Mouse (Mus musculus): ENCODE measurements around the gene Olfr961. TPM values are rescaled to one million over a fixed set of nuclear protein-coding genes. Genes with fewer than 3 reads are reported as not detected.

The Olfr961 gene
- polyA plus RNA-seq, 1 experiment from 2014 or later = not detected

GRCm38 (mm10) chr9:39647382-39647781 lies 2.5 kb downstream of the Olfr961 start:
- Histone ChIP-seq H3K27me3 (no peaks in the 10 kb centered on the region), H3K4me2 (replicated peaks) (no peak overlapping the region), H3K9ac (no peak overlapping the region), H3K27ac (no peak overlapping the region), H3K36me3 (no peaks in the 10 kb centered on the region), H3K4me3 (no peak overlapping the region), H3K4me1 (no peaks in the 10 kb centered on the region), H3K9me3 (replicated peaks) (no peaks in the 10 kb centered on the region)
- 92% methylated on average over 4 of the region's 4 CpGs for WGBS
- ATAC-seq (ENCODE audit: low FRiP score) = no peak

- no peak overlapping the region for H3K27ac ChIP-seq
- no peak overlapping the region for H3K9ac ChIP-seq
- no peak overlapping the region for H3K4me3 ChIP-seq
- no peaks in the 10 kb centered on the region for H3K27me3 ChIP-seq
- 72% methylated on average over 6 of the region's 6 CpGs for WGBS
- H3K4me1 ChIP-seq = no peaks in the 10 kb centered on the region
- no peaks in the 10 kb centered on the region for H3K36me3 ChIP-seq
- no peak for ATAC-seq (ENCODE audit: low FRiP score)
- no peak overlapping the region for H3K4me2 ChIP-seq (replicated peaks)
- no peaks in the 10 kb centered on the region for H3K9me3 ChIP-seq (replicated peaks)
Measured at GRCm38 (mm10) chr9:39654756-39655396, 10.0 kb downstream of the Olfr961 start.

GRCm38 (mm10) chr9:39666905-39667304 lies 22.0 kb downstream of the Olfr961 start, which contains the start of gene Olfr963:
Gene Olfr963, plus strand, starts transcription at chr9:39667205.
- Histone ChIP-seq H3K36me3 (no peaks in the 10 kb centered on the region), H3K27me3 (no peaks in the 10 kb centered on the region), H3K9ac (no peak within 1 kb of the TSS), H3K27ac (no peak within 1 kb of the TSS), H3K4me3 (no peak within 1 kb of the TSS), H3K9me3 (replicated peaks) (no peaks in the 10 kb centered on the region; the same call in 1 of the 2 replicates), H3K4me2 (replicated peaks) (no peak within 1 kb of the TSS), H3K4me1 (no peaks in the 10 kb centered on the region)
- no peak for ATAC-seq (ENCODE audit: low FRiP score)
- 93% methylated on average over 1 of the region's 1 CpGs for WGBS

GRCm38 (mm10) chr9:39669723-39670122 lies 24.8 kb downstream of the Olfr961 start:
- no peak overlapping the region for H3K27ac ChIP-seq
- no peaks in the 10 kb centered on the region; the same call in 1 of the 2 replicates for H3K9me3 ChIP-seq (replicated peaks)
- no peaks in the 10 kb centered on the region for H3K36me3 ChIP-seq
- ATAC-seq (ENCODE audit: low FRiP score) = no peak
- no peaks in the 10 kb centered on the region for H3K4me1 ChIP-seq
- no peak overlapping the region for H3K4me2 ChIP-seq (replicated peaks)
- H3K27me3 ChIP-seq = no peaks in the 10 kb centered on the region
- no peak overlapping the region for H3K4me3 ChIP-seq
- no peak overlapping the region for H3K9ac ChIP-seq
- 80% methylated on average over 2 of the region's 2 CpGs for WGBS

GRCm38 (mm10) chr9:39674820-39675219 lies 29.9 kb downstream of the Olfr961 start:
- Histone ChIP-seq H3K4me1 (no peaks in the 10 kb centered on the region), H3K36me3 (no peaks in the 10 kb centered on the region), H3K4me3 (no peak overlapping the region), H3K4me2 (replicated peaks) (no peak overlapping the region), H3K9ac (no peak overlapping the region), H3K9me3 (replicated peaks) (no peaks in the 10 kb centered on the region), H3K27me3 (no peaks in the 10 kb centered on the region), H3K27ac (no peak overlapping the region)
- ATAC-seq (ENCODE audit: low FRiP score) = no peak
- 83% methylated on average over 2 of the region's 2 CpGs for WGBS

- no peak for ATAC-seq (ENCODE audit: low FRiP score)
- Histone ChIP-seq H3K36me3 (no peaks in the 10 kb centered on the region), H3K4me1 (no peaks in the 10 kb centered on the region), H3K27ac (no peak overlapping the region), H3K4me3 (no peak overlapping the region), H3K9me3 (replicated peaks) (no peaks in the 10 kb centered on the region), H3K27me3 (no peaks in the 10 kb centered on the region), H3K4me2 (replicated peaks) (no peak overlapping the region), H3K9ac (no peak overlapping the region)
- WGBS = 96% methylated on average over 2 of the region's 2 CpGs
Measured at GRCm38 (mm10) chr9:39678557-39678956, 33.7 kb downstream of the Olfr961 start.

GRCm38 (mm10) chr9:39679280-39679679 lies 34.4 kb downstream of the Olfr961 start:
- no peak overlapping the region for H3K4me3 ChIP-seq
- no peaks in the 10 kb centered on the region for H3K36me3 ChIP-seq
- H3K4me2 ChIP-seq (replicated peaks) = no peak overlapping the region
- no peak overlapping the region for H3K27ac ChIP-seq
- 67% methylated on average over 2 of the region's 2 CpGs for WGBS
- H3K9ac ChIP-seq = no peak overlapping the region
- no peak for ATAC-seq (ENCODE audit: low FRiP score)
- no peaks in the 10 kb centered on the region for H3K27me3 ChIP-seq
- H3K4me1 ChIP-seq = no peaks in the 10 kb centered on the region
- no peaks in the 10 kb centered on the region for H3K9me3 ChIP-seq (replicated peaks)

Other genes with a start within 250 kb of the Olfr961 start
- not detected in 2 replicates for gene Olfr952, start 217.9 kb upstream of the Olfr961 start, polyA plus RNA-seq (2016; fragmentation: Nextera tagmentation; extraction: Ambion mirVana)
- not detected in 2 replicates for gene Olfr954, start 188.4 kb upstream of the Olfr961 start, polyA plus RNA-seq (2016; fragmentation: Nextera tagmentation; extraction: Ambion mirVana)
- gene Olfr955, start 173.1 kb upstream of the Olfr961 start, polyA plus RNA-seq (2016; fragmentation: Nextera tagmentation; extraction: Ambion mirVana) = not detected in 2 replicates
- gene Olfr44, start 151.1 kb upstream of the Olfr961 start, polyA plus RNA-seq (2016; fragmentation: Nextera tagmentation; extraction: Ambion mirVana) = not detected in 2 replicates
- not detected in 2 replicates for gene Olfr957, start 129.3 kb upstream of the Olfr961 start, polyA plus RNA-seq (2016; fragmentation: Nextera tagmentation; extraction: Ambion mirVana)
- gene Olfr958, start 91.0 kb upstream of the Olfr961 start, polyA plus RNA-seq (2016; fragmentation: Nextera tagmentation; extraction: Ambion mirVana) = not detected in 2 replicates
- gene Olfr959, start 69.5 kb upstream of the Olfr961 start, polyA plus RNA-seq (2016; fragmentation: Nextera tagmentation; extraction: Ambion mirVana) = not detected in 2 replicates
- gene AW551984, start 40.7 kb upstream of the Olfr961 start, polyA plus RNA-seq (2016; fragmentation: Nextera tagmentation; extraction: Ambion mirVana) = 30.6 and 34.7 TPM in 2 replicates
- not detected in 2 replicates for gene Olfr148, start 34.4 kb upstream of the Olfr961 start, polyA plus RNA-seq (2016; fragmentation: Nextera tagmentation; extraction: Ambion mirVana)
- not detected in 2 replicates for gene Olfr960, start 23.7 kb upstream of the Olfr961 start, polyA plus RNA-seq (2016; fragmentation: Nextera tagmentation; extraction: Ambion mirVana)
- not detected in 2 replicates for gene Olfr963, start 22.1 kb downstream of the Olfr961 start, polyA plus RNA-seq (2016; fragmentation: Nextera tagmentation; extraction: Ambion mirVana)
- gene Olfr149, start 62.0 kb downstream of the Olfr961 start, polyA plus RNA-seq (2016; fragmentation: Nextera tagmentation; extraction: Ambion mirVana) = not detected in 2 replicates
- gene Olfr965, start 66.3 kb downstream of the Olfr961 start, polyA plus RNA-seq (2016; fragmentation: Nextera tagmentation; extraction: Ambion mirVana) = not detected in 2 replicates
- not detected in 2 replicates for gene Olfr150, start 85.9 kb downstream of the Olfr961 start, polyA plus RNA-seq (2016; fragmentation: Nextera tagmentation; extraction: Ambion mirVana)
- gene Olfr967, start 101.2 kb downstream of the Olfr961 start, polyA plus RNA-seq (2016; fragmentation: Nextera tagmentation; extraction: Ambion mirVana) = not detected in 2 replicates
- not detected in 2 replicates for gene Olfr968, start 138.2 kb downstream of the Olfr961 start, polyA plus RNA-seq (2016; fragmentation: Nextera tagmentation; extraction: Ambion mirVana)
- gene Olfr969, start 145.9 kb downstream of the Olfr961 start, polyA plus RNA-seq (2016; fragmentation: Nextera tagmentation; extraction: Ambion mirVana) = not detected in 2 replicates
- not detected in 2 replicates for gene Olfr970, start 163.8 kb downstream of the Olfr961 start, polyA plus RNA-seq (2016; fragmentation: Nextera tagmentation; extraction: Ambion mirVana)
- gene Olfr971, start 191.8 kb downstream of the Olfr961 start, polyA plus RNA-seq (2016; fragmentation: Nextera tagmentation; extraction: Ambion mirVana) = not detected in 2 replicates
- gene Olfr972, start 221.3 kb downstream of the Olfr961 start, polyA plus RNA-seq (2016; fragmentation: Nextera tagmentation; extraction: Ambion mirVana) = not detected in 2 replicates